Mouse (Mus musculus) embryonic fibroblast, embryonic 13.5 days (primary cell): ENCODE results near the gene Dda1. TPM values are rescaled to one million over a fixed set of nuclear protein-coding genes. Genes with fewer than 3 reads are reported as not detected.

ENCODE experiments used
- H3K27ac ChIP-seq: 2 replicates; pipeline ENCODE4 v1.5.1; 2012; ENCODE audit warnings: low read length, control low read depth, inconsistent platforms; ENCODE audit not compliant: insufficient read depth
- H3K4me1 ChIP-seq: 2 replicates; pipeline ENCODE4 v1.6.1; 2011; ENCODE audit warnings: low read length; ENCODE audit not compliant: control insufficient read depth, insufficient read depth
- H3K4me3 ChIP-seq: 2 replicates; pipeline ENCODE4 v1.5.1; 2011; ENCODE audit warnings: mild to moderate bottlenecking, control low read depth, low read length; ENCODE audit not compliant: insufficient read depth
- CTCF ChIP-seq: IDR thresholded peaks from 2 replicates; pipeline ENCODE4 v1.5.1; 2011; ENCODE audit warnings: mild to moderate bottlenecking, control low read depth, low read length, moderate library complexity, borderline replicate concordance; ENCODE audit not compliant: insufficient read depth
- POLR2A ChIP-seq: IDR thresholded peaks from 2 replicates; pipeline ENCODE4 v1.6.1; 2011; ENCODE audit warnings: low read depth, mild to moderate bottlenecking, control low read depth, low read length, moderate library complexity
- polyA plus RNA-seq: library from polyadenylated mRNA; stranded (reverse); fragments of >200 nt; gene quantifications from 2 replicates; pipeline ENCODE4 v1.2.4, GENCODE M21; 2011; ENCODE audit warnings: low read depth; ENCODE audit not compliant: missing spikeins, insufficient read length

Dda1 gene
- polyA plus RNA-seq, 1 experiment: 63.1 TPM

DNA sequence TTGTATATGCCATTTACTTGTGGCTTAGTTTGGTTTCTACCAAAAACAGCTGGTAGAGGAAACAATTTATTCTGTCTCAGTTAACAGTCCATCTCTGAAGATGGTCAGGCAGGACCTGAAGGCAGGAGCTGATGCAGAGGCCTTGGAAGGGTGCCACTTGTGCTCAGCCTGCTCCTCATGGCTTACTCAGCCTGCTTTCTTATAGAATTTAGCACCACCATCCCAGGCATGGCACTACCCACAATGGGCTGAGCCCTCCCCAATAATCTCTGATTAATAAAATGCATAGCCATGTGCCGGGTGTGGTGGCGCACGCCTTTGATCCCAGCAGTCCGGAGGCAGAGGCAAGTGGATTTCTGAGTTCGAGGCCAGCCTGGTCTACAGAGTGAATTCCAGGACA lies 2.8 kb upstream of the Dda1 start:
- Histone ChIP-seq H3K27ac (no peak overlapping the region), H3K4me1 (peaks cover 12% of the 10 kb centered on the region), H3K4me3 (no peak overlapping the region)
- TF ChIP-seq CTCF (no peak), POLR2A (no peak)

GRCm38 (mm10) chr8:71467201-71467600 lies 1.8 kb upstream of the Dda1 start:
- Histone ChIP-seq H3K27ac (no peak overlapping the region), H3K4me1 (peaks cover 11% of the 10 kb centered on the region), H3K4me3 (no peak overlapping the region)
- TF ChIP-seq CTCF: no peak
- no peak for TF ChIP-seq POLR2A

- H3K27ac ChIP-seq: no peak overlapping the region
- no peak overlapping the region for H3K4me3 ChIP-seq
- peaks cover 8% of the 10 kb centered on the region for H3K4me1 ChIP-seq
- TF ChIP-seq POLR2A (no peak), CTCF (no peak)
Measured at GRCm38 (mm10) chr8:71468001-71468400, 998 bp upstream of the Dda1 start.

DNA sequence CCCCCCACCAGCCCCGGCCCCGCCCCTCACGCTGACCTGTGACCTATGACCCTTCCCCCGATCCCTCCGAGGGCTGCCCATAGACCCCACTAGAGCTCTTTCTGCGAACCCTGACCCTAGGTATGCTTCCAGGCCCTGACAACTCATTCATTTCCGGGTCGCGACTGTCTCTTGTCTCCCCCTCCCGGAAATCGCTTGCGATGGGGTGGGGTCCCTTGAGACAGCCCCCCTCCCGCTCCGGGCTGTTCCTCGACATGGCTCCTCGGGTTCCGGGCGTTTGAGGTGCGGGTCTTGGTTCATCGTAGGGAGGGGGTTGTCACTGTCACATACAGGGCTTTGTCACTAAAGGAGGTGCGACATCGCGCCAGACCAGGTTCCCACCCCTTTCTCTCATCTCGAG lies 412 bp downstream of the Dda1 start:
- TF ChIP-seq POLR2A: peak; percentile 39; the same call in 1 of the 2 replicates
- TF ChIP-seq CTCF: no peak
- H3K4me3 ChIP-seq: peak overlapping the region; percentile 89
- no peak overlapping the region for H3K27ac ChIP-seq
- H3K4me1 ChIP-seq: peaks cover 3% of the 10 kb centered on the region; the same call in 1 of the 2 replicates

- Histone ChIP-seq H3K4me3 (peak overlapping the region; percentile 89), H3K27ac (no peak overlapping the region), H3K4me1 (peaks cover 3% of the 10 kb centered on the region; the same call in 1 of the 2 replicates)
- no peak for TF ChIP-seq POLR2A
- TF ChIP-seq CTCF: no peak
Measured at GRCm38 (mm10) chr8:71470146-71470912, 1.3 kb downstream of the Dda1 start.

DNA sequence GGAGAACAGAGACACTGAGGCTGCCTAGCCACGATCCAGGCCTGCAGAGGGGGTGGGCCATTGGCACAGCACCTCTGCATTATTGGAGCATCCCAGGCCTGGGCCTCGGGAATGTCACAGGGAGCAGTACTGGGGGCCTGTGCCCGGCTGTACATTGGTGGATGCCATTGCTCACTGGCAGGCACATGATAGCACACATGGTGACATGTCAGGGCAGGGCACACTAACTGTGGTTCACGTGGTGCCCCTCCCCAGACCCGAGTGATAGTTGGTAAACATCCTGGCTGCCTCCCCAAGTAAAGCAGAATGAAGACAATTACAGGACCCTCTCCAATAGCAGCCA lies 1.9 kb downstream of the Dda1 start:
- Histone ChIP-seq H3K4me1 (peaks cover 3% of the 10 kb centered on the region; the same call in 1 of the 2 replicates), H3K27ac (no peak overlapping the region), H3K4me3 (no peak overlapping the region)
- TF ChIP-seq CTCF: no peak
- TF ChIP-seq POLR2A: no peak

- H3K27ac ChIP-seq: no peak overlapping the region
- no peak overlapping the region for H3K4me3 ChIP-seq
- no peak for TF ChIP-seq POLR2A
- TF ChIP-seq CTCF: no peak
- H3K4me1 ChIP-seq: peaks cover 3% of the 10 kb centered on the region; the same call in 1 of the 2 replicates
Measured at GRCm38 (mm10) chr8:71471861-71472260, 2.9 kb downstream of the Dda1 start.

GRCm38 (mm10) chr8:71472601-71473386 lies 3.8 kb downstream of the Dda1 start:
- no peak overlapping the region for H3K27ac ChIP-seq
- no peak for TF ChIP-seq POLR2A
- peak; percentile 21; the same call in 1 of the 2 replicates for TF ChIP-seq CTCF
- no peak overlapping the region for H3K4me3 ChIP-seq
- H3K4me1 ChIP-seq: peaks cover 6% of the 10 kb centered on the region; the same call in 1 of the 2 replicates

- H3K27ac ChIP-seq: no peak overlapping the region
- H3K4me3 ChIP-seq: no peak overlapping the region
- no peak for TF ChIP-seq POLR2A
- no peak for TF ChIP-seq CTCF
- H3K4me1 ChIP-seq: peaks cover 6% of the 10 kb centered on the region; the same call in 1 of the 2 replicates
Measured at GRCm38 (mm10) chr8:71474344-71474743, 5.3 kb downstream of the Dda1 start.

GRCm38 (mm10) chr8:71474785-71475701 lies 6.0 kb downstream of the Dda1 start:
- no peak overlapping the region for H3K4me3 ChIP-seq
- no peak overlapping the region for H3K27ac ChIP-seq
- TF ChIP-seq POLR2A (no peak), CTCF (no peak)
- peaks cover 6% of the 10 kb centered on the region; the same call in 1 of the 2 replicates for H3K4me1 ChIP-seq
